Mouse (Mus musculus) E14TG2a.4 (cell line): ENCODE measurements around the gene Smtnl2.
A peak's percentile ranks its signal among the peaks of the same experiment; 100 is the strongest.

Experiments used
- H3K27me3 ChIP-seq: 2 replicates; pipeline ENCODE4 v1.6.1; 2014; ENCODE audit warnings: low read length, control low read depth; ENCODE audit not compliant: insufficient read depth
- H3K36me3 ChIP-seq: 2 replicates; pipeline ENCODE4 v1.6.1; 2014; ENCODE audit warnings: low read length, control low read depth; ENCODE audit not compliant: insufficient read depth
- H3K4me1 ChIP-seq: replicated peaks from 2 replicates; pipeline ENCODE4 v1.6.1; 2014; ENCODE audit warnings: low read depth, low read length, control low read depth
- H3K4me3 ChIP-seq: replicated peaks from 2 replicates; pipeline ENCODE4 v1.5.1; 2014; ENCODE audit warnings: mild to moderate bottlenecking, low read length
- H3K9me3 ChIP-seq: 2 replicates; pipeline ENCODE4 v1.6.1; 2014; ENCODE audit warnings: low read length, control low read depth
- CTCF ChIP-seq: conservative IDR thresholded peaks from 2 replicates; pipeline ENCODE4 v1.5.1; 2014; ENCODE audit warnings: low read length
- NANOG ChIP-seq: IDR thresholded peaks from 2 replicates; pipeline ENCODE4 v1.6.1; 2014; ENCODE audit warnings: borderline replicate concordance, low read length, mixed read lengths
- POU5F1 ChIP-seq: IDR thresholded peaks from 2 replicates; pipeline ENCODE4 v1.6.1; 2014; ENCODE audit warnings: low read length, borderline replicate concordance

The Smtnl2 gene

DNA sequence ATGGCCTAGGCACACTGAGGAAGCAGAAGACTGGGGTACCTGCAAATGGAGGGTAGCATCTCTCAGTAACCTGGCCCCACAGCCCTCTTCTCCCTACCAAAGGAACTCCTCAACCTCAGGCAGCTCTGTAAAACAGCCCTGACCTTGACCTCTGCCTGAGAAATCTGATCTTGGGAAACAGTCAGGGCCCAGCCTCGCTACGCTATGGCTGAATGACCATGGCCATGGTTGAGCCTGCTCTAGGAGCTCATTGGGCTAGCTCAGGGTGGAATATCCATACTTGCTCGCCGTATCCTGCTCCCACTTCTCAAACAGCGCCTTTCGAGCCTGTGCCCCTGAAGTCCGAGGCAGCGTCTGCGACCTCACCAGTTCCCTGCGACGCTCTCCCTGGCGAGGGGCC lies 10.4 kb downstream of the Smtnl2 start:
- H3K4me3 ChIP-seq: peak overlapping the region; percentile 50
- peaks cover 93% of the 10 kb centered on the region for H3K36me3 ChIP-seq
- H3K9me3 ChIP-seq: no peaks in the 10 kb centered on the region
- no peaks in the 10 kb centered on the region for H3K27me3 ChIP-seq
- TF ChIP-seq CTCF (no peak), NANOG (no peak), POU5F1 (no peak)
- H3K4me1 ChIP-seq: peaks cover 98% of the 10 kb centered on the region

- Histone ChIP-seq H3K36me3 (peaks cover 96% of the 10 kb centered on the region), H3K27me3 (no peaks in the 10 kb centered on the region), H3K9me3 (no peaks in the 10 kb centered on the region), H3K4me3 (no peak overlapping the region), H3K4me1 (peaks cover 93% of the 10 kb centered on the region)
- no peak for TF ChIP-seq CTCF
These were observed 13.5 kb downstream of the Smtnl2 start for GRCm38 (mm10) chr11:72397811-72398525.

DNA sequence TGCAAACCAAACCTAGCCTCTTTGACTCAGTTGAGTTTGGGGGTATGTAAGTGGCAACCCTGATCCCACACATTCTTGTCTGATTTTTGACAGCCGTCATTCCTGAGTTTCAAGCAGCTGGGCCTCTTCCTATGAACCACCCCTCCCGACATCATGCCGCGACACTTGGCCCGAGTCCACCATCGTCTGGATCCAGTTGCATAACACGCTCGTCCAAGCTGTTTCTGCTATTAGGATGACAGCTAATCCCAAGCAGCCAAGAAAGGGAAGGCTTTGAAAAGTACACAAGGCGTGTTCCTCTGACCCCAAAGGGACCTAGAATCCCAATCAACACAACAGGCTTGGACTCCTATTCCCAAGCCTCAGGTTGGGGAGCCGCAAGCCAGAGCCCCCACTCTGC lies 14.4 kb downstream of the Smtnl2 start:
- Histone ChIP-seq H3K9me3 (no peaks in the 10 kb centered on the region), H3K36me3 (peaks cover 94% of the 10 kb centered on the region), H3K4me1 (peaks cover 84% of the 10 kb centered on the region), H3K27me3 (no peaks in the 10 kb centered on the region), H3K4me3 (no peak overlapping the region; the same call in 1 of the 2 replicates)
- TF ChIP-seq CTCF: no peak
- no peak for TF ChIP-seq POU5F1
- TF ChIP-seq NANOG: no peak

DNA sequence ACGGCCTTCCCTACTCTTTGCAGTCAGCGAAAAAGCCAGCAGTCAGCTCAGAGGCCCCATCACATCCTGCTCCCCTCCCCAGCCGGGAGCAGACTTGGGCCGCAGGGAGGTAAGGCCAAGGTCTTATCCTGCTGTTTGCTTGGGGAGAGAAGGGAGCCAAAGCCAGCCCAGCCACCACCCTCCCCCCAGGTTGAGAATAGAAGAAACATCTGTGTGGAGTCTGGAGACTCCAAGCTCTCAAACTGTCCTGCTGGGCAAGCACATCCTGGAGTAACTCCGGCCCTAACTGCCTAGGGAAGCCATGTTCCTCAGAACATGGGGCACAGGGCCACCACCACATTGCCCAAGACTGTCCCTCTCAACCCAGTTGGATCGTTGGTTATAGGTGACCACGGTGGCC lies 14.9 kb downstream of the Smtnl2 start:
- H3K36me3 ChIP-seq: peaks cover 94% of the 10 kb centered on the region
- peaks cover 81% of the 10 kb centered on the region for H3K4me1 ChIP-seq
- TF ChIP-seq POU5F1 (no peak), CTCF (no peak), NANOG (no peak)
- no peaks in the 10 kb centered on the region for H3K27me3 ChIP-seq
- H3K9me3 ChIP-seq: no peaks in the 10 kb centered on the region
- no peak overlapping the region for H3K4me3 ChIP-seq

DNA sequence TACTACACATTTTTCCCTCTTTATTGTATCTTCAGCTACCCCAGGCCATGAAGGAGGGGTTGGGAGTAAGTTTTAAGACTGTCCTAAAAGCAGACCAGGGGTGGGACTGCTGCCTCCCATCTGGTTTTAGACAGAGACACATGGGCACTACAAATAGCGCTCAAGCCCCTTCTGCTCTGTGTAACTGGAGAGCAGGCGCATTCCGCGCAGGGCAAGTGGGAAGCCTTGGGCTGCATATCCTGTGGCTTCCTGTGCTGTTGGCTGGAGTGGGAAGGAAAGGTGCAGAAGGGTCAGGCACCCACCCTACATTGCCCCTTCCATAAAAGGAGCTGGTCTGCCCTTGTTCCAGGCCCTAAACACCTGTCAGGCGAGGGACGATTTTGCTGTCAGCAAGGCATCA lies 15.9 kb downstream of the Smtnl2 start:
- TF ChIP-seq POU5F1 (no peak), NANOG (no peak), CTCF (no peak)
- H3K36me3 ChIP-seq: peaks cover 94% of the 10 kb centered on the region
- H3K4me1 ChIP-seq: peaks cover 79% of the 10 kb centered on the region
- H3K9me3 ChIP-seq: no peaks in the 10 kb centered on the region
- no peak overlapping the region for H3K4me3 ChIP-seq
- no peaks in the 10 kb centered on the region for H3K27me3 ChIP-seq

DNA sequence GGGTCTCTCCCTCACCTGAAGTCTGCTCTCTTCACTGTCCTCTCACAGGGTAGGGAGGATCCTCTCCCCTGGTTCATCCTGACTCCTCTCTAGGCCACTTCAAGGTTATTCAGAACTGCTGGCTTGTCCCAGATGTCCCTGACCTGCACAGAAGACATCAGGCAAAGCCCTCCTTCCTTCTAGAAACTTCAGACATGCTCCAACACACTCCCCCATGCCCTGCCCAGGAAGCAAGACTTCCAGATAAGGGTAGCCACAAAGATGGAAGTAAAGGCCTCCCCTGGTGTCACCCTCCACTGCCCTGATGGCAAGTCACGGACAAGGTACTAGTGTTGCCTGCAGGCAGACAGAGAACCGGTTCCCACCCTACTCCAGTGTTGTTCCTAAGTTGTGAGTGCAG lies 16.8 kb downstream of the Smtnl2 start:
- H3K9me3 ChIP-seq: no peaks in the 10 kb centered on the region
- H3K4me1 ChIP-seq: peaks cover 70% of the 10 kb centered on the region
- H3K4me3 ChIP-seq: no peak overlapping the region
- H3K27me3 ChIP-seq: no peaks in the 10 kb centered on the region
- peaks cover 93% of the 10 kb centered on the region for H3K36me3 ChIP-seq
- TF ChIP-seq CTCF: no peak

GRCm38 (mm10) chr11:72393669-72394068 lies 17.8 kb downstream of the Smtnl2 start:
- H3K4me1 ChIP-seq: peaks cover 59% of the 10 kb centered on the region
- H3K27me3 ChIP-seq: no peaks in the 10 kb centered on the region
- peaks cover 92% of the 10 kb centered on the region for H3K36me3 ChIP-seq
- TF ChIP-seq NANOG (no peak), POU5F1 (no peak)
- no peak overlapping the region for H3K4me3 ChIP-seq
- no peaks in the 10 kb centered on the region for H3K9me3 ChIP-seq

GRCm38 (mm10) chr11:72393243-72393642 lies 18.3 kb downstream of the Smtnl2 start:
- no peaks in the 10 kb centered on the region for H3K27me3 ChIP-seq
- no peak overlapping the region for H3K4me3 ChIP-seq
- H3K9me3 ChIP-seq: no peaks in the 10 kb centered on the region
- H3K36me3 ChIP-seq: peaks cover 94% of the 10 kb centered on the region
- H3K4me1 ChIP-seq: peaks cover 56% of the 10 kb centered on the region
- no peak for TF ChIP-seq CTCF

DNA sequence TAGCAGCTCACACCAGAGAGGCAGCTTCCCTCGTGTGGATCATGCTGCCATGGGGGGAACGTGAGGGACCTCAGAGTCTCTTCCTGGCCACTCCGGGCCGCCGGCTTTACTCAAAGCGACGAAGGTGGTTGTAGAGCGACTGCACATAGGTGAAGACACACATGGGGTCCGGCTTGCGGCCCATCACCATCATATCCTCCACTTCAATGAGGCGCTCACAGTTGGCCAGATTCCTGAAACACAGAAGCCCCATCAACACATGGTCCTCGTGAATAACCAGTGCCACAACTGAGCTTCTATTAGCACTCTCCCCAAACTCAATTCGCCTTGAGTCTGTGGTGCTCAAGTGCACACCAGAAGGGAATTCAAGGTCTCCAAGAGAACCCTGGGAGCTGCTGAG lies 20.3 kb downstream of the Smtnl2 start:
- TF ChIP-seq CTCF (no peak), POU5F1 (no peak), NANOG (no peak)
- peaks cover 80% of the 10 kb centered on the region for H3K36me3 ChIP-seq
- no peaks in the 10 kb centered on the region for H3K9me3 ChIP-seq
- no peaks in the 10 kb centered on the region for H3K27me3 ChIP-seq
- no peak overlapping the region for H3K4me3 ChIP-seq
- peaks cover 35% of the 10 kb centered on the region for H3K4me1 ChIP-seq
